Mouse (Mus musculus) kidney, postnatal 0 days (tissue): ENCODE data around the gene Nlrc5. TPM values are rescaled to one million over a fixed set of nuclear protein-coding genes. Genes with fewer than 3 reads are reported as not detected.

Source experiments
- ATAC-seq: fragments of 200-750 bp; cut with Nextera tagmentation; replicated peaks from 2 replicates; pipeline ENCODE4 v1.8.0; 2017; ENCODE audit warnings: low read depth, moderate number of reproducible peaks, moderate TSS enrichment, moderate library complexity; ENCODE audit not compliant: low FRiP score
- DNase-seq: peaks from one replicate; pipeline ENCODE4 v3.0.0-alpha.2; 2016; ENCODE audit warnings: low spot score
- H3K27ac ChIP-seq: fragments of 300-500 bp; sonication (generic); 2 replicates; pipeline ENCODE4 v1.5.1; 2014; ENCODE audit warnings: mild to moderate bottlenecking
- H3K27me3 ChIP-seq: fragments of 300-500 bp; sonication (generic); 2 replicates; pipeline ENCODE4 v1.6.1; 2014; ENCODE audit warnings: low read length, mixed read lengths; ENCODE audit not compliant: insufficient read depth
- H3K36me3 ChIP-seq: fragments of 300-500 bp; sonication (generic); 2 replicates; pipeline ENCODE4 v1.6.1; 2014; ENCODE audit warnings: low read length, mixed read lengths; ENCODE audit not compliant: insufficient read depth
- H3K4me1 ChIP-seq: fragments of 300-500 bp; sonication (generic); replicated peaks from 2 replicates; pipeline ENCODE4 v1.6.1; 2014; ENCODE audit warnings: antibody characterized with exemption, low read length, mixed read lengths; ENCODE audit not compliant: insufficient read depth
- H3K4me2 ChIP-seq: fragments of 300-500 bp; sonication (generic); 2 replicates; pipeline ENCODE4 v1.6.1; 2014; ENCODE audit warnings: mild to moderate bottlenecking, low read length, moderate library complexity, mixed read lengths
- H3K4me3 ChIP-seq: fragments of 300-500 bp; sonication (generic); replicated peaks from 2 replicates; pipeline ENCODE4 v1.5.1; 2014; ENCODE audit warnings: low read depth, low read length
- H3K9ac ChIP-seq: fragments of 300-500 bp; sonication (generic); 2 replicates; pipeline ENCODE4 v1.6.1; 2014; ENCODE audit warnings: low read depth, low read length
- H3K9me3 ChIP-seq: fragments of 300-500 bp; sonication (generic); replicated peaks from 2 replicates; pipeline ENCODE4 v1.6.1; 2016; ENCODE audit warnings: low read length, inconsistent platforms, mixed read lengths
- CTCF ChIP-seq: IDR thresholded peaks from 2 replicates; pipeline ENCODE4 v1.5.1; 2016; ENCODE audit warnings: antibody characterized with exemption, low read depth, mild to moderate bottlenecking, moderate library complexity
- WGBS: fragments of 180-500 bp; shearing (Covaris S2); extraction: QIAGEN DNeasy Blood & Tissue Kit; methylation state at CpG from one replicate; pipeline ENCODE4 v1.1.7; 2014; 5-methylcytosine and 5-hydroxymethylcytosine counted together
- polyA plus RNA-seq: library from polyadenylated mRNA; unstranded; fragments of >200 nt; fragmentation: Nextera tagmentation; extraction: Ambion mirVana; gene quantifications from 2 replicates; pipeline ENCODE4 v1.2.1, GENCODE M21; 2015

Nlrc5 gene
- polyA plus RNA-seq, 1 experiment from 2014 or later: 0.28 TPM

- WGBS: 94% methylated on average over 6 of the region's 6 CpGs
- Histone ChIP-seq H3K9me3 (no peaks in the 10 kb centered on the region), H3K27ac (no peak overlapping the region), H3K4me3 (no peak overlapping the region), H3K9ac (no peak overlapping the region), H3K4me1 (peaks cover 11% of the 10 kb centered on the region; the same call in 1 of the 2 replicates), H3K4me2 (no peak overlapping the region), H3K27me3 (no peaks in the 10 kb centered on the region), H3K36me3 (peaks cover 48% of the 10 kb centered on the region)
- ATAC-seq (no peak), DNase-seq (no peak)
- no peak for TF ChIP-seq CTCF
Measured at GRCm38 (mm10) chr8:94389531-94389930, 44.6 kb upstream of the Nlrc5 start.

DNA sequence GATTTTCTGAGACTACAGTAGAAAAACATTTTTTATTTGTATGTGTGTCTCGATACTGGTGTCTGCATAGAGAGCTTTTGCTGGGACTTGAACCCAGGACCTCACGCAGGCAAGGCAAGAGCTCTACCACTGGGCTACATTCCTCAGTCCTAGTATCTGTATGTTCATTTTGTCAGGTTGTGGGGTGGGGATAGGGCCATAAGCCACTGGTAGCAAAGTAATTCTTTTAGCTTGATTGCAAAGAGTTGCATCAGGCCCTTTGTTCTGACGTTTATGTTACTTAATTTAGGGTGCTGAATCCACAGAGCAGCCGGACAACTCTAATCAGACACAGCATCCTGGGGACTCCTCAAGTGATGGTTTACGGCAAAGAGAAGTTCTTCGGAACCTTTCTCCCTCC, 43.7 kb upstream of the Nlrc5 start:
- whole genome bisulfite sequencing: 93% methylated on average over 6 of the region's 6 CpGs
- no peak overlapping the region for H3K9ac ChIP-seq
- no peak for TF ChIP-seq CTCF
- H3K4me3 ChIP-seq: no peak overlapping the region
- H3K27me3 ChIP-seq: no peaks in the 10 kb centered on the region
- DNase-seq (no peak), ATAC-seq (no peak)
- no peak overlapping the region for H3K4me2 ChIP-seq
- no peak overlapping the region for H3K27ac ChIP-seq
- H3K36me3 ChIP-seq: peaks cover 57% of the 10 kb centered on the region
- peaks cover 10% of the 10 kb centered on the region; the same call in 1 of the 2 replicates for H3K4me1 ChIP-seq
- no peaks in the 10 kb centered on the region for H3K9me3 ChIP-seq

DNA sequence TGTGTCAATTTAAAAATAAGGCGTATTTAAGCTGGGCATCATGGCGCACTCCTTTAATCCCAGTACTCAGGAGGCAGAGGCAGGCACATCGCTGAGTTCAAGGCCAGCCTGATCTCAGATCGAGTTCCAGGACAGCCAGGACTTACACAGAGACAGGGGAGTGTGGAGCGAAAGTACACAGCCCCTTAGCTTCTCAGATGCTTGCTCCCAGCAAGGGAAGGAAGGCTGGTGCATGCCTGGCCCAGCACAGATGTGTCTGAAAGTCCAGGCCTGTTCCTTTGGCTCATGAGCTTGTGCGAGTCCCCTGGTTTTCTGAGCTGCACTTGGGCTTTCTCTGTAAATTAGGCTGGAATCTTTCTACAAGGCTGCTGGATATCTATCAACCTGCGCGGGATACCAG, 43.2 kb upstream of the Nlrc5 start:
- no peak overlapping the region for H3K4me2 ChIP-seq
- no peaks in the 10 kb centered on the region for H3K27me3 ChIP-seq
- H3K4me1 ChIP-seq: peaks cover 5% of the 10 kb centered on the region; the same call in 1 of the 2 replicates
- no peaks in the 10 kb centered on the region for H3K9me3 ChIP-seq
- DNase-seq: no peak
- H3K36me3 ChIP-seq: peaks cover 59% of the 10 kb centered on the region
- TF ChIP-seq CTCF: no peak
- 94% methylated on average over 8 of the region's 8 CpGs for WGBS
- no peak overlapping the region for H3K4me3 ChIP-seq
- H3K9ac ChIP-seq: no peak overlapping the region
- ATAC-seq: no peak
- H3K27ac ChIP-seq: no peak overlapping the region

DNA sequence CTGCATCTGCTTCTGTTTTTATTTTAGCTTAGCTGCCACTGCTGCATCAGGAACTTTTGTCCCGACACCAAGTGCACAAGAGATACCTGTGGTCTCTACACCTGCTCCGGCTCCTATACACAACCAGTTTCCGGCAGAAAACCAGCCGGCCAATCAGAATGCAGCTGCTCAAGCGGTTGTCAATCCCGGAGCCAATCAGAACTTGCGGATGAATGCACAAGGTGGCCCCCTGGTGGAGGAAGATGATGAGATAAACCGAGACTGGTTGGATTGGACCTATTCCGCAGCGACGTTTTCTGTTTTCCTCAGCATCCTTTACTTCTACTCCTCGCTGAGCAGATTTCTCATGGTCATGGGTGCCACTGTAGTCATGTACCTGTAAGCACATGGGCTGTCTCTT, 42.0 kb upstream of the Nlrc5 start:
- H3K4me1 ChIP-seq: 0 out of 2 replicates have a peak, but pooled peaks cover 4% of the 10 kb centered on the region
- H3K4me3 ChIP-seq: no peak overlapping the region
- H3K27me3 ChIP-seq: no peaks in the 10 kb centered on the region
- DNase-seq (peak; percentile 40), ATAC-seq (no peak)
- H3K4me2 ChIP-seq: no peak overlapping the region
- no peaks in the 10 kb centered on the region for H3K9me3 ChIP-seq
- H3K9ac ChIP-seq: no peak overlapping the region
- 84% methylated on average over 12 of the region's 12 CpGs for WGBS
- no peak overlapping the region for H3K27ac ChIP-seq
- peaks cover 59% of the 10 kb centered on the region for H3K36me3 ChIP-seq
- TF ChIP-seq CTCF: peak; percentile 60

GRCm38 (mm10) chr8:94392648-94393047, 41.5 kb upstream of the Nlrc5 start:
- no peaks in the 10 kb centered on the region for H3K9me3 ChIP-seq
- DNase-seq (no peak), ATAC-seq (no peak)
- H3K4me2 ChIP-seq: no peak overlapping the region
- no peak overlapping the region for H3K27ac ChIP-seq
- H3K27me3 ChIP-seq: no peaks in the 10 kb centered on the region
- no peak for TF ChIP-seq CTCF
- 69% methylated on average over 6 of the region's 6 CpGs for WGBS
- 0 out of 2 replicates have a peak, but pooled peaks cover 4% of the 10 kb centered on the region for H3K4me1 ChIP-seq
- no peak overlapping the region for H3K9ac ChIP-seq
- peaks cover 59% of the 10 kb centered on the region for H3K36me3 ChIP-seq
- H3K4me3 ChIP-seq: no peak overlapping the region

- DNase-seq: no peak
- 94% methylated on average over 6 of the region's 6 CpGs for WGBS
Measured at GRCm38 (mm10) chr8:94395851-94396540, 38.2 kb upstream of the Nlrc5 start.

More at GRCm38 (mm10) chr8:94395851-94396540, 38.2 kb upstream of the Nlrc5 start:
- no peak for ATAC-seq
- no peak overlapping the region for H3K27ac ChIP-seq
- TF ChIP-seq CTCF: no peak
- no peak overlapping the region for H3K4me3 ChIP-seq
- no peaks in the 10 kb centered on the region for H3K27me3 ChIP-seq
- no peaks in the 10 kb centered on the region for H3K4me1 ChIP-seq
- peaks cover 42% of the 10 kb centered on the region for H3K36me3 ChIP-seq
- H3K9ac ChIP-seq: no peak overlapping the region
- no peaks in the 10 kb centered on the region for H3K9me3 ChIP-seq
- H3K4me2 ChIP-seq: no peak overlapping the region
